Mouse (Mus musculus) midbrain, embryonic 13.5 days (tissue): ENCODE measurements at regions not wholly inside any gene's neighbourhood (a gene's known extent, or its start where the extent isn't known, plus 50 kb on each side); places are given as distances from the start of the nearest gene placed in this dataset.

ENCODE experiments used
- ATAC-seq: fragments of 200-750 bp; cut with Nextera tagmentation; 2 replicates; pipeline ENCODE4 v1.8.0; 2017; ENCODE audit warnings: mild to moderate bottlenecking, moderate TSS enrichment, moderate library complexity
- H3K27ac ChIP-seq: fragments of 300-500 bp; sonication (generic); 2 replicates; pipeline ENCODE4 v1.5.1; 2015; ENCODE audit warnings: inconsistent platforms, mild to moderate bottlenecking, moderate library complexity
- H3K27me3 ChIP-seq: fragments of 300-500 bp; sonication (generic); 2 replicates; pipeline ENCODE4 v1.6.1; 2015; ENCODE audit warnings: mild to moderate bottlenecking, inconsistent platforms
- H3K36me3 ChIP-seq: fragments of 300-500 bp; sonication (generic); 2 replicates; pipeline ENCODE4 v1.6.1; 2015; ENCODE audit warnings: mild to moderate bottlenecking, inconsistent platforms
- H3K4me1 ChIP-seq: fragments of 300-500 bp; sonication (generic); replicated peaks from 2 replicates; pipeline ENCODE4 v1.6.1; 2015; ENCODE audit warnings: inconsistent platforms
- H3K4me2 ChIP-seq: fragments of 300-500 bp; sonication (generic); replicated peaks from 2 replicates; pipeline ENCODE4 v1.6.1; 2015; ENCODE audit warnings: moderate library complexity, mild to moderate bottlenecking, inconsistent platforms
- H3K4me3 ChIP-seq: fragments of 300-500 bp; sonication (generic); replicated peaks from 2 replicates; pipeline ENCODE4 v1.5.1; 2015; ENCODE audit warnings: mild to moderate bottlenecking, inconsistent platforms
- H3K9ac ChIP-seq: fragments of 300-500 bp; sonication (generic); replicated peaks from 2 replicates; pipeline ENCODE4 v1.6.1; 2015; ENCODE audit warnings: mild to moderate bottlenecking, inconsistent platforms
- H3K9me3 ChIP-seq: fragments of 300-500 bp; sonication (generic); 2 replicates; pipeline ENCODE4 v1.6.1; 2016; ENCODE audit warnings: mild to moderate bottlenecking, inconsistent platforms
- WGBS: fragments of 180-500 bp; shearing (Covaris S2); methylation state at CpG from one replicate; pipeline ENCODE4 v1.1.7; 2015; 5-methylcytosine and 5-hydroxymethylcytosine counted together

GRCm38 (mm10) chr1:67789371-67789770 is 666.5 kb downstream of the Cps1 start:
- Histone ChIP-seq H3K36me3 (no peaks in the 10 kb centered on the region), H3K27me3 (no peaks in the 10 kb centered on the region), H3K27ac (no peak overlapping the region), H3K4me1 (no peaks in the 10 kb centered on the region), H3K9me3 (no peaks in the 10 kb centered on the region), H3K9ac (no peak overlapping the region), H3K4me2 (no peak overlapping the region), H3K4me3 (no peak overlapping the region)
- no peak for ATAC-seq
- 70% methylated on average over 1 of the region's 1 CpGs for WGBS

GRCm38 (mm10) chr1:67795066-67795465 is 672.2 kb downstream of the Cps1 start:
- H3K4me3 ChIP-seq, result no peak overlapping the region
- ATAC-seq, result no peak
- no peak overlapping the region for H3K9ac ChIP-seq
- WGBS, result 73% methylated on average over 2 of the region's 2 CpGs
- no peaks in the 10 kb centered on the region for H3K27me3 ChIP-seq
- H3K4me1 ChIP-seq, result no peaks in the 10 kb centered on the region
- H3K36me3 ChIP-seq, result no peaks in the 10 kb centered on the region
- no peak overlapping the region for H3K27ac ChIP-seq
- no peak overlapping the region for H3K4me2 ChIP-seq
- H3K9me3 ChIP-seq, result no peaks in the 10 kb centered on the region

- no peak overlapping the region for H3K9ac ChIP-seq
- WGBS, result 89% methylated on average over 1 of the region's 1 CpGs
- no peak for ATAC-seq
Observed at GRCm38 (mm10) chr1:67795478-67795877, 672.7 kb downstream of the Cps1 start.

GRCm38 (mm10) chr1:67803292-67803691 is 680.5 kb downstream of the Cps1 start:
- WGBS, result 72% methylated on average over 3 of the region's 3 CpGs
- Histone ChIP-seq H3K9me3 (no peaks in the 10 kb centered on the region), H3K27ac (no peak overlapping the region), H3K4me1 (peaks cover 5% of the 10 kb centered on the region; the same call in 1 of the 2 replicates), H3K36me3 (no peaks in the 10 kb centered on the region), H3K4me3 (no peak overlapping the region), H3K27me3 (no peaks in the 10 kb centered on the region), H3K9ac (no peak overlapping the region), H3K4me2 (no peak overlapping the region)
- no peak for ATAC-seq

More at GRCm38 (mm10) chr1:67795478-67795877, 672.7 kb downstream of the Cps1 start:
- no peaks in the 10 kb centered on the region for H3K27me3 ChIP-seq
- no peaks in the 10 kb centered on the region for H3K4me1 ChIP-seq
- H3K27ac ChIP-seq, result no peak overlapping the region
- no peak overlapping the region for H3K4me3 ChIP-seq
- H3K36me3 ChIP-seq, result no peaks in the 10 kb centered on the region
- H3K9me3 ChIP-seq, result no peaks in the 10 kb centered on the region
- H3K4me2 ChIP-seq, result no peak overlapping the region

DNA sequence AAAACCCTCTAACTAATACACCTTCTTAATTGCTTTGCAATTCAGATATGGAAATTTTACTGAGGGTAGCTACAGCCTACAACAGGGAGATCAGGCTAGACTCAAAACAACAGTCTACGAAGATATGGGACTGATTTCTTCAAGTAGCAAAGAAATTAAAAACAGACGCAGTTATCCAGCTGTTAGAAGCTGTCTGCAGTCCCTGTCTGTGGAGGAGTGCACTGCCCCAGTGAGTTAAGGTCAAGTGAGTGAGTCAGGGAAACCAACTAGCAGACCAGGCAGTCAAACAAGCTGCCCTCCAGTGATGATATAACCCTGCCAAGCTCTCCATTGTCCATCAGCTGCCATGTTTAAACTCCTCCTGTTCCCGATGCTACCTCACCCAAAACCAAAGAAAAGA is 697.3 kb downstream of the Cps1 start:
- no peak overlapping the region for H3K27ac ChIP-seq

DNA sequence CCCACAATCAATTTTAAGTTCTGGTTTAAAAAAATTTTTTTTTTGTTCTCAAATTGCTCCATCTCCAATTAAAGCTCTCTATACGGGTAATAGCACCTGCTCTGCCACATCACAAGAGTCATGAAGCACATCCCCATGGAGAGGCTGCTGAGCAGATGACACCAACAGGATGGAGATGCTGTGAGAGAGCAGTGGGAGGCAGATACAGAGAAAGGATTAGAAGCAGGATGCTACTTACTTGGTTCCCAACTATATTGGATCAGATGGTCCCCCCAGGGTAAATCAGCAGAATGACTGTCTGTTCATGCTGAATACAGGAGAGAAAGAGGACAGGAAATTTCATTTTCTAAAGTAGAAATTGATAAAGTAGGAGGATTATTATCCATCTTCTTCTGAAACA is 725.2 kb downstream of the Cps1 start:
- Histone ChIP-seq H3K36me3 (no peaks in the 10 kb centered on the region), H3K4me1 (no peaks in the 10 kb centered on the region), H3K27me3 (no peaks in the 10 kb centered on the region), H3K27ac (no peak overlapping the region), H3K9me3 (no peaks in the 10 kb centered on the region), H3K4me3 (no peak overlapping the region), H3K9ac (no peak overlapping the region), H3K4me2 (no peak overlapping the region)
- no peak for ATAC-seq
- 41% methylated on average over 1 of the region's 1 CpGs for WGBS

More for the DNA sequence above, 697.3 kb downstream of the Cps1 start:
- Histone ChIP-seq H3K4me2 (no peak overlapping the region), H3K36me3 (no peaks in the 10 kb centered on the region), H3K9me3 (no peaks in the 10 kb centered on the region), H3K4me1 (no peaks in the 10 kb centered on the region), H3K27me3 (no peaks in the 10 kb centered on the region), H3K4me3 (no peak overlapping the region), H3K9ac (no peak overlapping the region)
- WGBS, result 87% methylated on average over 3 of the region's 3 CpGs
- no peak for ATAC-seq

DNA sequence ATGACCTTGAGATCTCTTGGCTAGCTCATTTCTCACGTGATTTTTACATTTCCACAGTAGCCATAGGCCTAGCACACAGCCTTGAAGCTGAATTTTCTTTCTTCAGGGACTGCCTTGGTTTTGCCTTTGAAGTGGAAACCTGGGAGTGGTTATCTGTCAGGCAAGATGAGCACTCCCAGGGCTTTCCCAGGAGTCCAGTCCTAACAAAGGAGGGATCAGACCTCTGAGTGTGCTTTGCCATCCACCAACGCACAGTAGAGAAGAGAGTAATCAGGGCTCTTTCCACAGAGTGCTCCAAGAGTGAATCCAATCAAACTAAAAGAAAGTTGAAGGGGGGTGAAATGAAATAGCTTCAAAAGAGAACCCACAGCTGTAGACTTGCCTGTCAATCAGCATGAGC is 770.7 kb downstream of the Cps1 start:
- no peak overlapping the region for H3K9ac ChIP-seq
- 13% methylated on average over 2 of the region's 2 CpGs for WGBS
- H3K4me2 ChIP-seq, result no peak overlapping the region
- ATAC-seq, result peak; percentile 77
- no peaks in the 10 kb centered on the region for H3K9me3 ChIP-seq
- no peaks in the 10 kb centered on the region for H3K36me3 ChIP-seq
- no peak overlapping the region for H3K27ac ChIP-seq
- no peak overlapping the region for H3K4me3 ChIP-seq
- no peaks in the 10 kb centered on the region for H3K27me3 ChIP-seq
- H3K4me1 ChIP-seq, result no peaks in the 10 kb centered on the region

GRCm38 (mm10) chr1:67894749-67895293 is 772.0 kb downstream of the Cps1 start:
- Histone ChIP-seq H3K27me3 (no peaks in the 10 kb centered on the region), H3K36me3 (no peaks in the 10 kb centered on the region), H3K4me3 (no peak overlapping the region), H3K9ac (no peak overlapping the region), H3K9me3 (no peaks in the 10 kb centered on the region), H3K4me2 (no peak overlapping the region), H3K27ac (no peak overlapping the region), H3K4me1 (no peaks in the 10 kb centered on the region)
- peak; percentile 43; the same call in 1 of the 2 replicates for ATAC-seq
- WGBS, result 61% methylated on average over 1 of the region's 1 CpGs

GRCm38 (mm10) chr1:67935762-67936500 is 813.1 kb downstream of the Cps1 start:
- H3K9ac ChIP-seq, result no peak overlapping the region
- no peaks in the 10 kb centered on the region for H3K4me1 ChIP-seq
- H3K4me3 ChIP-seq, result no peak overlapping the region
- no peak overlapping the region for H3K4me2 ChIP-seq
- no peaks in the 10 kb centered on the region; the same call in 1 of the 2 replicates for H3K9me3 ChIP-seq
- H3K27ac ChIP-seq, result no peak overlapping the region
- ATAC-seq, result no peak
- WGBS, result 21% methylated on average over 3 of the region's 3 CpGs
- H3K36me3 ChIP-seq, result no peaks in the 10 kb centered on the region
- no peaks in the 10 kb centered on the region for H3K27me3 ChIP-seq

DNA sequence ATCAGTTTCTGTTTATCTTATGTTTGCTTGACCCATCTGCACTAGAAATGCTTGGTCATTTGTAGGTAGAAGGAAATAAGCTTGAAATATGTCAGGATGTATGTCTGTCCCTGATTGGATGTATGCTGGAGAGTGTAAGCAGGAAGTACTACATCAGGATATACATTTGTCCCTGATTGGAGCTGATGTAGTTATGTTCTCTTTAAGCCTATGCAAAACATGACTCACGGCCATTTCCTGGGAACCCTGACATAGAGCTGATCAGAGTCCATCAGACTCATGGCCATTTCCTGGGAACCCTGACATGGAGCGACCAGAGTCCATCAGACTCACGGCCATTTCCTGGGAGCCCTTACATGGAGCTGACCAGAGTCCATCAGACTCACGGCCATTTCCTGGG is 858.6 kb downstream of the Cps1 start:
- H3K4me3 ChIP-seq, result no peak overlapping the region
- H3K36me3 ChIP-seq, result no peaks in the 10 kb centered on the region
- H3K4me1 ChIP-seq, result no peaks in the 10 kb centered on the region
- ATAC-seq, result no peak
- no peak overlapping the region for H3K27ac ChIP-seq
- 96% methylated on average over 4 of the region's 4 CpGs for WGBS
- H3K9ac ChIP-seq, result no peak overlapping the region
- H3K27me3 ChIP-seq, result no peaks in the 10 kb centered on the region
- H3K9me3 ChIP-seq, result no peaks in the 10 kb centered on the region
- H3K4me2 ChIP-seq, result no peak overlapping the region
